Mouse (Mus musculus): Measurements from ENCODE around the gene Nfil3. TPM values are rescaled to one million over a fixed set of nuclear protein-coding genes. Genes with fewer than 3 reads are reported as not detected.

Gene Nfil3
- polyA plus RNA-seq, 1 experiment from 2014 or later, result 30.1 TPM

DNA sequence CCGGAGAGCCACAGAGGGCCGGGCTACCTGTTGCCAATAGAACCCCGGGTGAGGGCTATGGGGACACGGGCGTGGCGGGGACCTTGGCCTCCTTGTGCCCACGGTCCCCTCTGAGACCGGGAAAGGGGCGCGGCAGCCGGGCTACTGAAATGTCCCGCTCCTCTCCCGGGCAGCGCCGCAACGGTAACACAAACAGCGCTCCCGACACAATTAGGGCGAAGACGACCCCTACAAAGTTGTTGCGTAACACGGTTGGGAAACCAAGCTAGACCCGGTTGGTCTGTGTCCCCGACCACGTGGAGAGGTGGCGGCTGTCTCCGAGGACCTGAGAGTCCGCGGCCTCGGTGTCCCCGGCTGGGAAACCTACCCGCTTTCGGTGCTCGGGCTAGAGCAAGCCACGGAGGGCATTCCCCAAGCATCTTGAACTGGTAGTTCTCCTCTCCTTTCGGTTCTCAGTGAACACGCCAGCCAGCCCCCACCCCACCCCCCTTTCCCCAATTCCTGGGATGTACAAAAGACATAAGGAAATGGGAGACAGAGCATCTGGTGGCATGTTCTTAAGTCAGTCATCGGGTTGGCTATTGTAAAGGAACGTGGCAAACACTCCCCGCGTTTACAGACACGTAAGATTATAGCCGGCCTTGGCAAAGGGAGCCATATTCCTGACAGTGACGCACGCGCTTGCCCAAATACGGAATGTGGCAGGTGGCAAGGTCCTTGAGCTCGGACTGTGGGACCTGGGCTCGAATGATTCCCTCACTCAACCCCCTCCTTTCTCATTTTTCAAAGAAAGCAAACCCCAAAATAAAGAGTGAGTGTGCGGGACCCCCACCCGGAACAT, 788 bp upstream of the Nfil3 start:
- Histone ChIP-seq H3K36me3 (no peaks in the 10 kb centered on the region), H3K4me2 (peak overlapping the region; percentile 97), H3K27me3 (replicated peaks) (no peaks in the 10 kb centered on the region), H3K4me3 (replicated peaks) (peak overlapping the region; percentile 94), H3K4me1 (peaks cover 21% of the 10 kb centered on the region), H3K9me3 (no peaks in the 10 kb centered on the region), H3K27ac (peak overlapping the region; percentile 74), H3K9ac (peak overlapping the region; percentile 55)
- no peak for ATAC-seq (ENCODE audit: insufficient read depth, low FRiP score, low read depth)
- 2% methylated on average over 51 of the region's 51 CpGs for WGBS

DNA sequence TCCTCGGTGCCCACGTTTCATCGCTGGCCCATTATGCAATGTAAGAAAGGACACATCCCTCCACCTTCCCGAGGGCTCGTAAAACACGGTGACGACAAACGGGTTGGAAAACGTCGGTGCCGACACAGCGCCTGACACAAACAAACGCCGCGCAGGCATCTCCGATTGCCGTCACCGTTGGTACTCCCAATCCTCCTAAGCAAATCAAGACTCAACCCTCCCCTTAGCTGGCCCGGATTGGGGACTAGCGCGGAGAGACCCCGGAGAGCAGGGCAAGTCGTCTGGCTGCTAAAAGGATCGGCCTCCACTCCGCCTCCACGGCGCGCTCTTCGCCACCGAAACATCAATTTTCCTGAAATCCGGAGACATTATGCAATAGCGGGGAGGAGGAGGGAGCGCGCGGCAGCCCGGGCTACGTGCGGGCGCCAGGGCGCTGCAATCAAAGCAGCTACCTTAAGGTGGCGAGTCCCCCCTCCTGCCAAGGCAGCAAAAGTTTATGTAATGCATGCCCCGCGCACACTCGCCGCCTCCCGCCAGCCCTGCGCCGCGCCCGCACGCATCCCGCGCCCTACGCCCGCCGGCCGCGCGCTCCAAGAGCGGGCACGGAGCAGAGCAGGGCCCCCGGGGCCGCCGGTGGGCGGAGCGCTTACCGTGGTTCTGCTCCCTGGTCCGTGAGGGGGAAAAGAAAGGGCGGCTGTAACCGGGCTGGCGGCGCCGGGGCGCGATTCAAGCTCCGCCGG, 492 bp downstream of the Nfil3 start:
- Histone ChIP-seq H3K4me1 (peaks cover 21% of the 10 kb centered on the region), H3K9me3 (no peaks in the 10 kb centered on the region), H3K4me3 (replicated peaks) (peak overlapping the region; percentile 94), H3K9ac (peak overlapping the region; percentile 94), H3K27me3 (replicated peaks) (no peaks in the 10 kb centered on the region), H3K27ac (peak overlapping the region; percentile 95), H3K36me3 (no peaks in the 10 kb centered on the region), H3K4me2 (peak overlapping the region; percentile 97)
- WGBS, result under 1% methylated on average over 76 of the region's 77 CpGs
- ATAC-seq (ENCODE audit: insufficient read depth, low FRiP score, low read depth), result peak; percentile 45

DNA sequence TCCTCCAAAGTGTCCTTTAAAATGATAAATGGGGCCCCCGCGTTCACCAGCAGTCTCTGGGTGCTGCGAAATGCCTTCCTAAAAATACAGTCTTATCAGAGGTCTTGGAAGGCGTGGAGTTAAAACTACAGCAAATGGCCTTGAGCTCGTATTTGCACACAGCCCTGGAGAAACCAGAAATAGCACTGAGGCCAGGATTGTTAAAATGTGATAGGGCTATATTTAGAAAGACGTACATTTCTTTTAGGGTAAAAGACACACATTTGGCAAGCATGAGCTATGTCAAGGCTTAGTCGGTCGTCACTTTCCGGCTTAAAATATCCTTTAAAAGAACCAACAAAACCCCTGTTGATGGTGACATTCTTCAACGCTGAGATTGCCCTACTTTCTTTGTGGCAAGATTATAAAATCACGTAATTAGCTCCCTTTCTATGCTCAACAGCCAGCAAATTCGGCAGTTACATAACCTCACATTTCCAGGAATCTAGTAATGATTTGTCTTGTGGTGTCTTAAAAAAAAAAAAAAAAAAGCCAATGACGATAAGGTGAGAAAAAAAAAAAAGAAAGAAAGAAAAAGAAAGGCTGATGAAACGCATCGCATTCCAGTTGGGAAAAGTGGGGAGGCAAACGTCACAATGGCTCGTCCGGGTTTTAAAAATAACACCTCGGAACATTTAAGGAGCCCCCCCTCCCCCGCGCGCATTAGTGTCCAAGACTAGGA, 1.4 kb downstream of the Nfil3 start:
- Histone ChIP-seq H3K9ac (peak overlapping the region; percentile 94; the same call in 1 of the 2 replicates), H3K4me3 (replicated peaks) (peak overlapping the region; percentile 94), H3K27me3 (replicated peaks) (no peaks in the 10 kb centered on the region), H3K27ac (peak overlapping the region; percentile 95), H3K4me1 (peaks cover 21% of the 10 kb centered on the region), H3K36me3 (no peaks in the 10 kb centered on the region), H3K4me2 (peak overlapping the region; percentile 97), H3K9me3 (no peaks in the 10 kb centered on the region)
- no peak for ATAC-seq (ENCODE audit: insufficient read depth, low FRiP score, low read depth)
- WGBS, result under 1% methylated on average over 22 of the region's 22 CpGs

DNA sequence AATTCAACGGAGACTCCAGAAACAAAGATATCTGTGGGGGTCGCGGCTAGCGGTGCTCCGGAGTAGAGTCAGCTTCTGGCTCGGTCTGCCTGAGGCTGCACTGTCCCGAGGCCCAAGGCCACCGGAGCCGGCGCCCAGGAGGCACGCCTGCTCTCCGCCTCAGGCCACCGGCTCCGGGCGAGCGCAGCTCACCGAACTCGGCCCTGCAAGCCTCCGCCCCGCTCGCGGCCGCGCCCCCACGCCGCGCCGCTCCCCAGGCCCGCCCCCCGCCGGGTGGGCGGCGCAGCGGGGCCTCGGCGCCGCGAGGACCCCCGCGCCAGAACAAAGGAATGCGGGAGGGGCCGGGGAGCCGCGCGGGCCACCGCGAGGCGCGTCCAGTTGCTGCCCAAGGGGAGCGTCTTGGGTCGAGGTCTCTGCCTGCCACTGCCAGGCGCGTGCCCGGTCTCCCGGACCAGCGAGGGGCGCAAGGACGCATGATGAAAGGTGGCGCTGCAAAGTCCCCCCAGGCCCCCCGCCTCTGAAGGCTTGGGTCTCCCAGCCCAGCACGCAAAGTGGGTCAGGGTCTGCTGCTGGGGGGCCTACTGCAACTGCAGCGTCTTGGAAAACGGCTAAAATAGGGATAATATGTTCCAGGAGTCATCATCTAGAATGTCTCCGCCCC, 2.4 kb downstream of the Nfil3 start:
- WGBS, result under 1% methylated on average over 63 of the region's 64 CpGs
- 0 out of 2 replicates have a peak, but pooled peaks have one; percentile 23 for ATAC-seq (ENCODE audit: insufficient read depth, low FRiP score, low read depth)
- peaks cover 21% of the 10 kb centered on the region for H3K4me1 ChIP-seq

DNA sequence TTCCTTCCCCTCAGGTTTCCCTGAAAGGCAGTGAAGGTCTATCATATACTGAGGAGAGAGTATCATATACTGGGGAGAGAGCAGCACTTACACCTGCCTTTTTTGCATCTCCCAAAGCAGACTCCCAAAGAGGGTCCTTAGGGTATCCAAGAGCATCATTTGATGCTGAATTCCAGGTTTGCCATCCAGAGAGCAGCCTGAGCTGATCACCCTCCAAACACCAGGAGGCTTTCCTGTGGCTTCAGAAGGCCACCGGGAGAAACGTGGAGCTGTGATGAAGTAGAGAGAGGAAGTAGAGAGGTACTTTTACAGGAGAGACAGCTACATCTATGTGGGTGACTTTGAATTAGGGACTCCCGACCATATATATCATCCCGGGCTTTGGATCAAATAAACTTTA, 3.1 kb downstream of the Nfil3 start:
- no peak overlapping the region for H3K9ac ChIP-seq
- ATAC-seq (ENCODE audit: insufficient read depth, low FRiP score, low read depth), result no peak
- H3K4me2 ChIP-seq, result peak overlapping the region; percentile 93
- H3K4me1 ChIP-seq, result peaks cover 21% of the 10 kb centered on the region
- no peaks in the 10 kb centered on the region for H3K9me3 ChIP-seq
- H3K27me3 ChIP-seq (replicated peaks), result no peaks in the 10 kb centered on the region
- peak overlapping the region; percentile 63 for H3K4me3 ChIP-seq (replicated peaks)
- no peak overlapping the region for H3K27ac ChIP-seq
- 39% methylated on average over 4 of the region's 4 CpGs for WGBS
- H3K36me3 ChIP-seq, result no peaks in the 10 kb centered on the region

More for the DNA sequence above, 2.4 kb downstream of the Nfil3 start:
- Histone ChIP-seq H3K36me3 (no peaks in the 10 kb centered on the region), H3K4me2 (peak overlapping the region; percentile 93), H3K9me3 (no peaks in the 10 kb centered on the region), H3K4me3 (replicated peaks) (peak overlapping the region; percentile 63), H3K9ac (peak overlapping the region; percentile 38), H3K27me3 (replicated peaks) (no peaks in the 10 kb centered on the region), H3K27ac (peak overlapping the region; percentile 70)

DNA sequence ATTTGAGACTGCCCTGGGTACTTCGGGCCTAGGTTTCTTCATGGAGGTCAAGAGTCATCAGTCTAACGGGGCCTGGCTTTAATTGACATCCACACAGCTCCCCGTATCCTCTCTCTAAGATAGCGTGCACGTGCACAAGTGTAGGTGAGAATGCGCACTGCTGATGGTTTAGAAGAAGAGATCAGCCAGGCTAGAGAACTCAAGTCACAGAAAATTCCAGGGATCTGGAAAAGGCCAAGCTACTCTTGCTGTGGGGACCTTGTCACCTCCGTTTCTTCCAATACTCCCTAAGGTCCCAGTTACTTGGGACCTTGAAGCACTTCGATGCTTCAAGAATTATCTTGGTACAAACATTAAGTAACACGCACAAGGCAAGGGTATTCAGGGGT, 3.7 kb downstream of the Nfil3 start:
- no peaks in the 10 kb centered on the region for H3K36me3 ChIP-seq
- ATAC-seq (ENCODE audit: insufficient read depth, low FRiP score, low read depth), result no peak
- no peak overlapping the region for H3K9ac ChIP-seq
- 83% methylated on average over 9 of the region's 9 CpGs for WGBS
- no peak overlapping the region for H3K4me2 ChIP-seq
- no peak overlapping the region for H3K4me3 ChIP-seq (replicated peaks)
- no peaks in the 10 kb centered on the region for H3K27me3 ChIP-seq (replicated peaks)
- no peak overlapping the region for H3K27ac ChIP-seq
- H3K4me1 ChIP-seq, result peaks cover 20% of the 10 kb centered on the region
- no peaks in the 10 kb centered on the region for H3K9me3 ChIP-seq

DNA sequence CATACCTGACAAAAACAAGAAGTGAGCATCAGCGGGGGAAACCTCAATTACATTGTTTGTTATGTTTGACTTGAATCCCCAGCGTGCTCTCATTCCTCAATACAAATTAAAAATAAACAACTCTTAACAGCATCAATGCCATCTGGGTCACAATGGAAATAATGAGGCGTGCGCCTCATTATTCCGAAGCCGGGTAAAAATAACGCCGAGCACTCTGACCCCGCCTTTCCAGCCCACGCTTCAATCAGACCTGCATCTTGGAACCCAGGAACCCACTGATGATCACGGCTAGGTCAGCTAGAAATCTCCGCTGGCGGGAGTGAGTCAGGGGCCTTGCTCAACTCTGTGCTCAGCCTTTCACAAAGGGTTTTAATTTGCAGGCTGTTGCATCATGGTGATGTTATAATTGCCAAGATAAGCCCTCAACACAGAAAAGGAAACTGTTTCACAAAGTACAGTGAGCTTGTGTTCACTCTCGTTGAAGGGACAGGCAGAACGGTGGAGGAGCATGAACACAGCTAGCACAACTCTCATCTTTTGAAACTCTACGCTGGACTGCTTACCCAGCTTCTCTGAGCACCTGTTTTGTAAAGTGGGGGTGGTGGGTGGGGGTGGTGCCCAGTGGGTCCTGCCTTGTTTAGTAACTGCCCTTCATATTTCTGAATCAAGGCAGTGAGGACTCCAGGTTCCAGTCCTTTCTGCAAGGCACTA, 4.2 kb downstream of the Nfil3 start:
- WGBS, result 59% methylated on average over 16 of the region's 16 CpGs
- Histone ChIP-seq H3K4me2 (no peak overlapping the region), H3K4me3 (replicated peaks) (no peak overlapping the region)

DNA sequence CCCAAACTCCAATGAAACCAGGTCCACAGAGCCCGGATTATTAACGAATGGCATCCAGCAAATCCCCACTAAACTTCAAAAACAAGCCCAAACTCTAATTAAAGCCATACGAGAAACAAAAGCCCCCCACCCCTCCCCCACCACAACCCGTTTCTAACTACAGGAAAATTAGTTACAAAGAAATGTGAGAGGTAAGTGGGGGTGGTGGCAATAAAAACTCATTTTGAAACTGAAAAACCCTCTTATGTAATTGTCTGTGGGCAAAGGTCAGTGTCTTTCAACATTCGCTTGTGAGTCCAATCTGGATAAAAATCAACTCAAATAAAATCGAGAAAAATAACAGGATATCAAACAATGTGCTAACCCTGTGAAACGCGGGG, 4.8 kb downstream of the Nfil3 start:
- peaks cover 10% of the 10 kb centered on the region for H3K4me1 ChIP-seq
- ATAC-seq (ENCODE audit: insufficient read depth, low FRiP score, low read depth), result no peak
- no peak overlapping the region for H3K4me2 ChIP-seq
- H3K9me3 ChIP-seq, result no peaks in the 10 kb centered on the region
- H3K27ac ChIP-seq, result no peak overlapping the region
- no peaks in the 10 kb centered on the region for H3K27me3 ChIP-seq (replicated peaks)
- 63% methylated on average over 8 of the region's 8 CpGs for WGBS
- H3K36me3 ChIP-seq, result no peaks in the 10 kb centered on the region
- no peak overlapping the region for H3K4me3 ChIP-seq (replicated peaks)
- no peak overlapping the region for H3K9ac ChIP-seq

More for the DNA sequence above, 4.2 kb downstream of the Nfil3 start:
- H3K27me3 ChIP-seq (replicated peaks), result no peaks in the 10 kb centered on the region
- no peaks in the 10 kb centered on the region for H3K36me3 ChIP-seq
- H3K9me3 ChIP-seq, result no peaks in the 10 kb centered on the region
- ATAC-seq (ENCODE audit: insufficient read depth, low FRiP score, low read depth), result no peak
- H3K9ac ChIP-seq, result no peak overlapping the region
- H3K27ac ChIP-seq, result no peak overlapping the region
- H3K4me1 ChIP-seq, result peaks cover 14% of the 10 kb centered on the region

DNA sequence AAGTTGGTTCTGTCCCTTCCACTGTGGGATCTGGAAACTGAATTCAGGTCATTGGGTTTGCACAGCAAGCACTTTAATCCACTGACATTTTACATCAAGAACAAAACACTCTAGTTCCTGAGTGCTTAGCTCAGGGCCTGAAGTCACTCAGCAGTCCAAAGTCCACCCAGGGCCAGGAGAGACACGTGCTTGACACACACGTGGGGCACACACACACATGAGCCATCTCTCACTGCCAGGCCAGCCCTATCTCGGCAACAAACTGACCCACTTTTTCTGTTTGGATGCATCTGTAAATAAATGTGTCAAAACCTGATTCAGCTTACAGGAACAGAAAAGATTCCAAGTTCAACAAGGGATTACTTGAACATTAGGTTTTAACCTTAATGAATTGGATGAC, 6.2 kb downstream of the Nfil3 start:
- Histone ChIP-seq H3K9me3 (no peaks in the 10 kb centered on the region), H3K4me1 (peaks cover 10% of the 10 kb centered on the region), H3K27ac (no peak overlapping the region), H3K36me3 (no peaks in the 10 kb centered on the region), H3K9ac (no peak overlapping the region), H3K4me3 (replicated peaks) (no peak overlapping the region), H3K27me3 (replicated peaks) (no peaks in the 10 kb centered on the region), H3K4me2 (no peak overlapping the region)
- no peak for ATAC-seq (ENCODE audit: insufficient read depth, low FRiP score, low read depth)
- 54% methylated on average over 3 of the region's 3 CpGs for WGBS

DNA sequence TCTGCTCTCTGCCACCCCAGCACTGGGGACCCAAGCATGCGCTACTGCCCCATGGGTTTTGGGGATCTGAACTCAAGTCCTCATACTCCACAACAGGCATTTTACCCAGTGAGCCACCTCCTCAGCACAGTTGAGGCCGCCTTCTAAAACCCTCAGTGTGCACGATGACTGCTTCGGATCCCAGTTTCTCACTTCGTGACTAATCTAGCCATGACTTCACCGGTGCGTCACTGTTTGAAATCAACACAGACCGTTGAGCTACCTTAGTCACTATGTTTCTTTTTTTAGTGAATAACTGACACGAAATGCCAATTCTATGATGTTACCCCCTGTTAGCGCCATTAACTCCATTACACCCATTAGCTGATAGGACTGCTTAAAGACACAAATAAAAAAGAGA, 7.4 kb downstream of the Nfil3 start:
- H3K27me3 ChIP-seq (replicated peaks), result no peaks in the 10 kb centered on the region
- H3K4me1 ChIP-seq, result peaks cover 8% of the 10 kb centered on the region
- H3K36me3 ChIP-seq, result peaks cover 5% of the 10 kb centered on the region; the same call in 1 of the 2 replicates
- no peak overlapping the region for H3K4me3 ChIP-seq (replicated peaks)
- no peak overlapping the region for H3K4me2 ChIP-seq
- ATAC-seq (ENCODE audit: insufficient read depth, low FRiP score, low read depth), result no peak
- 92% methylated on average over 10 of the region's 10 CpGs for WGBS
- no peak overlapping the region for H3K9ac ChIP-seq
- H3K9me3 ChIP-seq, result no peaks in the 10 kb centered on the region
- H3K27ac ChIP-seq, result no peak overlapping the region

DNA sequence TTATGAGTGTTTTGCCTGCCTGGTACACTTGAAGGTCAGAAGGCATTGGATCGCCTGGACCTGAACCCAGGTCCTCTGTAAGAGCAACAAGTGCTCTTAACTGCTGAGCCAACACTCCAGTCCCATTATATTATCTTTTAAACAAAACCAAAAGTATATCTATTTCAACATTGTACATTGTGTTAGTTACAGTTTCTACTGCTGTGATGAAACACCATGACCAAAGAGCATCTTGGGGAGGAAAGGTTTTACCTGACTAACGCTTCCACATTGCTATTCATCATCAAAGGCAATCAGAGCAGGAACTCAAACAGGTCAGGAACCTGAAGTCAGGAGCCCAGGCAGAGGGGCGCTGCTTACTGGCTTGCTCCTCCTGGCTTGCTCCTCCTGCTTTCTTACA, 8.2 kb downstream of the Nfil3 start:
- 88% methylated on average over 3 of the region's 3 CpGs for WGBS
- H3K4me3 ChIP-seq (replicated peaks), result no peak overlapping the region
- peaks cover 2% of the 10 kb centered on the region for H3K4me1 ChIP-seq
- no peaks in the 10 kb centered on the region for H3K9me3 ChIP-seq
- no peaks in the 10 kb centered on the region for H3K27me3 ChIP-seq (replicated peaks)
- peaks cover 12% of the 10 kb centered on the region for H3K36me3 ChIP-seq
- H3K27ac ChIP-seq, result no peak overlapping the region
- no peak for ATAC-seq (ENCODE audit: insufficient read depth, low FRiP score, low read depth)
- H3K9ac ChIP-seq, result no peak overlapping the region
- no peak overlapping the region for H3K4me2 ChIP-seq
